10 mouse cellular contexts compared by ENCODE assay signal in genomic region chr4:149081528-149081927, GRCm38 (mm10). TPM values are rescaled to one million over a fixed set of nuclear protein-coding genes. Genes with fewer than 3 reads are reported as not detected.
DNase-seq lines count a peak whose midpoint lies in the region; ATAC-seq lines count a peak whose summit lies in the region.
"Had no signal": no experiment of that assay in that cellular context is flagged by ENCODE, and none has a peak within 500 bp of the region (broad histone marks: within the 10 kb centered on the region; RNA-seq: fewer than 3 reads in every experiment).

No protein-coding gene starts in this region.

- no peak for DNase-seq in hindbrain, embryonic 11.5 days (ENCODE audit: low spot score)
- peak; percentile 94 to 97 for DNase-seq in kidney, postnatal 25 days
- DNase-seq in ovary, postnatal 36 days (ENCODE audit: low spot score) = peak; percentile 80
- DNase-seq in thymus, postnatal 0 days (ENCODE audit: low spot score) = no peak
- no peak for DNase-seq in layer of hippocampus, postnatal 10 days (ENCODE audit: low spot score in 2 of 2)

- no peak overlapping the region for H3K4me2 ChIP-seq in hindbrain, embryonic 12.5 days (replicated peaks)
- H3K4me2 ChIP-seq in hindbrain, embryonic 11.5 days (replicated peaks; ENCODE audit: low read depth, low read length) = no peak overlapping the region
- H3K4me2 ChIP-seq in heart, embryonic 13.5 days = peak overlapping the region; percentile 58
- H3K4me2 ChIP-seq: embryonic facial prominence, embryonic 12.5 days; midbrain, embryonic 12.5 days had no signal

- no peak overlapping the region for H3K9ac ChIP-seq in hindbrain, embryonic 12.5 days
- no peak overlapping the region for H3K9ac ChIP-seq in hindbrain, embryonic 11.5 days (ENCODE audit: low read depth, low read length)
- H3K9ac ChIP-seq in heart, embryonic 13.5 days = peak overlapping the region; percentile 65
- H3K9ac ChIP-seq: embryonic facial prominence, embryonic 12.5 days; midbrain, embryonic 12.5 days had no signal

- peak overlapping the region; percentile 17; the same call in 1 of the 2 replicates for H3K27ac ChIP-seq in hindbrain, embryonic 12.5 days
- H3K27ac ChIP-seq in hindbrain, embryonic 11.5 days (ENCODE audit: low read depth, low read length) = no peak overlapping the region
- H3K27ac ChIP-seq in heart, embryonic 13.5 days (replicated peaks) = peak overlapping the region; percentile 87
- H3K27ac ChIP-seq: embryonic facial prominence, embryonic 12.5 days; midbrain, embryonic 12.5 days had no signal

- WGBS in hindbrain, embryonic 12.5 days = 78% methylated on average over 17 of the region's 17 CpGs
- 84% methylated on average over 17 of the region's 17 CpGs for WGBS in hindbrain, embryonic 11.5 days
- WGBS in heart, embryonic 13.5 days = 50% methylated on average over 17 of the region's 17 CpGs

- H3K9me3 ChIP-seq in hindbrain, embryonic 12.5 days (replicated peaks) = no peaks in the 10 kb centered on the region
- H3K9me3 ChIP-seq in hindbrain, embryonic 11.5 days (ENCODE audit: control insufficient read depth, low read length) = no peaks in the 10 kb centered on the region
- no peaks in the 10 kb centered on the region for H3K9me3 ChIP-seq in heart, embryonic 13.5 days
- H3K9me3 ChIP-seq: embryonic facial prominence, embryonic 12.5 days; midbrain, embryonic 12.5 days had no signal

- no peak for ATAC-seq in hindbrain, embryonic 12.5 days (ENCODE audit: low FRiP score)
- ATAC-seq in hindbrain, embryonic 11.5 days (ENCODE audit: low FRiP score) = no peak
- ATAC-seq in cerebellum, adult (ENCODE audit: insufficient number of reproducible peaks, low FRiP score, low TSS enrichment) = peak; percentile 70; the same call in 1 of the 2 replicates
- peak; percentile 32; the same call in 1 of the 2 replicates for ATAC-seq in heart, embryonic 13.5 days (ENCODE audit: extremely low read depth, insufficient number of reproducible peaks, low FRiP score, low TSS enrichment)

- H3K36me3 ChIP-seq in hindbrain, embryonic 12.5 days = no peaks in the 10 kb centered on the region
- no peaks in the 10 kb centered on the region for H3K36me3 ChIP-seq in hindbrain, embryonic 11.5 days (ENCODE audit: control insufficient read depth, insufficient read depth, low read length)
- H3K36me3 ChIP-seq in heart, embryonic 13.5 days = 0 out of 2 replicates have a peak, but pooled peaks cover 4% of the 10 kb centered on the region
- H3K36me3 ChIP-seq: embryonic facial prominence, embryonic 12.5 days; midbrain, embryonic 12.5 days had no signal

- no peaks in the 10 kb centered on the region for H3K27me3 ChIP-seq in hindbrain, embryonic 12.5 days
- H3K27me3 ChIP-seq in hindbrain, embryonic 11.5 days (ENCODE audit: control insufficient read depth, insufficient read depth, low read length) = no peaks in the 10 kb centered on the region
- no peaks in the 10 kb centered on the region for H3K27me3 ChIP-seq in heart, embryonic 13.5 days (replicated peaks)
- H3K27me3 ChIP-seq: embryonic facial prominence, embryonic 12.5 days; midbrain, embryonic 12.5 days had no signal

- peaks cover 8% of the 10 kb centered on the region; the same call in 1 of the 2 replicates for H3K4me1 ChIP-seq in hindbrain, embryonic 12.5 days
- H3K4me1 ChIP-seq in hindbrain, embryonic 11.5 days (replicated peaks; ENCODE audit: control insufficient read depth, insufficient read depth, low read length) = peaks cover under 1% of the 10 kb centered on the region; the same call in 1 of the 2 replicates
- H3K4me1 ChIP-seq in heart, embryonic 13.5 days = peaks cover 48% of the 10 kb centered on the region

- H3K4me3 ChIP-seq in hindbrain, embryonic 12.5 days = no peak overlapping the region
- H3K4me3 ChIP-seq in hindbrain, embryonic 11.5 days (ENCODE audit: low read depth, low read length) = no peak overlapping the region
- no peak overlapping the region for H3K4me3 ChIP-seq in heart, embryonic 13.5 days
- H3K4me3 ChIP-seq: embryonic facial prominence, embryonic 12.5 days; midbrain, embryonic 12.5 days had no signal

RNA-seq across cellular contexts. Expression of gene Pex14, which starts 18.1 kb away (rescaled TPM):
- polyA plus RNA-seq in hindbrain, embryonic 12.5 days (2016; fragmentation: Nextera tagmentation; extraction: Ambion mirVana) = 49.4 and 55.5 TPM in 2 replicates
- 29.9 and 33.5 TPM in 2 replicates for polyA plus RNA-seq in hindbrain, embryonic 11.5 days (2014; fragmentation: Nextera tagmentation; extraction: Ambion mirVana)
- 39.7 and 43.0 TPM in 2 replicates for polyA plus RNA-seq in heart, embryonic 13.5 days (2015; fragmentation: Nextera tagmentation; extraction: Ambion mirVana)
- polyA plus RNA-seq in thymus, postnatal 0 days (2015; fragmentation: Nextera tagmentation; extraction: Ambion mirVana) = 42.1 and 42.3 TPM in 2 replicates
- total RNA-seq in layer of hippocampus, postnatal 10 days (2021) = 10 to 100 TPM; 32.2 to 33.2 TPM

RNA-seq across cellular contexts. Expression of gene Dffa, which starts 22.4 kb away (rescaled TPM):
- 30.2 and 30.6 TPM in 2 replicates for polyA plus RNA-seq in hindbrain, embryonic 12.5 days (2016; fragmentation: Nextera tagmentation; extraction: Ambion mirVana)
- 29.0 and 30.9 TPM in 2 replicates for polyA plus RNA-seq in hindbrain, embryonic 11.5 days (2014; fragmentation: Nextera tagmentation; extraction: Ambion mirVana)
- polyA plus RNA-seq in heart, embryonic 13.5 days (2015; fragmentation: Nextera tagmentation; extraction: Ambion mirVana) = 31.2 and 33.5 TPM in 2 replicates
- polyA plus RNA-seq in thymus, postnatal 0 days (2015; fragmentation: Nextera tagmentation; extraction: Ambion mirVana) = 34.6 TPM in 2 replicates
- total RNA-seq in layer of hippocampus, postnatal 10 days (2021) = 10 to 100 TPM; 42.4 to 47.3 TPM

RNA-seq across cellular contexts. Expression of gene Cort, which starts 45.0 kb away (rescaled TPM):
- 0.34 and 0.36 TPM in 2 replicates for polyA plus RNA-seq in hindbrain, embryonic 12.5 days (2016; fragmentation: Nextera tagmentation; extraction: Ambion mirVana)
- polyA plus RNA-seq in hindbrain, embryonic 11.5 days (2014; fragmentation: Nextera tagmentation; extraction: Ambion mirVana) = 0.36 and 0.54 TPM in 2 replicates
- not detected in 2 replicates for polyA plus RNA-seq in heart, embryonic 13.5 days (2015; fragmentation: Nextera tagmentation; extraction: Ambion mirVana)
- 0.19 TPM in 1 of 2 replicates, not detected in the other for polyA plus RNA-seq in thymus, postnatal 0 days (2015; fragmentation: Nextera tagmentation; extraction: Ambion mirVana)
- 10 to 100 TPM; 17.8 to 22.2 TPM for total RNA-seq in layer of hippocampus, postnatal 10 days (2021)
- polyA plus RNA-seq: embryonic facial prominence, embryonic 12.5 days had no signal

RNA-seq across cellular contexts. Expression of gene Cenps, which starts 55.9 kb away (rescaled TPM):
- 32.4 and 32.9 TPM in 2 replicates for polyA plus RNA-seq in hindbrain, embryonic 12.5 days (2016; fragmentation: Nextera tagmentation; extraction: Ambion mirVana)
- 44.7 and 49.1 TPM in 2 replicates for polyA plus RNA-seq in hindbrain, embryonic 11.5 days (2014; fragmentation: Nextera tagmentation; extraction: Ambion mirVana)
- polyA plus RNA-seq in heart, embryonic 13.5 days (2015; fragmentation: Nextera tagmentation; extraction: Ambion mirVana) = 23.2 and 25.6 TPM in 2 replicates
- 49.1 and 51.2 TPM in 2 replicates for polyA plus RNA-seq in thymus, postnatal 0 days (2015; fragmentation: Nextera tagmentation; extraction: Ambion mirVana)
- 10 to 100 TPM; 23.8 to 28.4 TPM for total RNA-seq in layer of hippocampus, postnatal 10 days (2021)

Comparison
In these comparisons a context has a peak if more than half of its experiments do, and no peak if none do; other contexts are left out.
1. ATAC-seq: peak in cerebellum, adult (single experiment) and heart, embryonic 13.5 days (single experiment); none in hindbrain, embryonic 12.5 days (single experiment) and hindbrain, embryonic 11.5 days (single experiment).
2. DNase-seq: peak in kidney, postnatal 25 days (2 of 2) and ovary, postnatal 36 days (single experiment); none in hindbrain, embryonic 11.5 days (single experiment), thymus, postnatal 0 days (single experiment) and layer of hippocampus, postnatal 10 days (0 of 2).